Mouse (Mus musculus): ENCODE measurements at regions not wholly inside any gene's neighbourhood (a gene's known extent, or its start where the extent isn't known, plus 50 kb on each side); places are given as distances from the start of the nearest gene placed in this dataset.

DNA sequence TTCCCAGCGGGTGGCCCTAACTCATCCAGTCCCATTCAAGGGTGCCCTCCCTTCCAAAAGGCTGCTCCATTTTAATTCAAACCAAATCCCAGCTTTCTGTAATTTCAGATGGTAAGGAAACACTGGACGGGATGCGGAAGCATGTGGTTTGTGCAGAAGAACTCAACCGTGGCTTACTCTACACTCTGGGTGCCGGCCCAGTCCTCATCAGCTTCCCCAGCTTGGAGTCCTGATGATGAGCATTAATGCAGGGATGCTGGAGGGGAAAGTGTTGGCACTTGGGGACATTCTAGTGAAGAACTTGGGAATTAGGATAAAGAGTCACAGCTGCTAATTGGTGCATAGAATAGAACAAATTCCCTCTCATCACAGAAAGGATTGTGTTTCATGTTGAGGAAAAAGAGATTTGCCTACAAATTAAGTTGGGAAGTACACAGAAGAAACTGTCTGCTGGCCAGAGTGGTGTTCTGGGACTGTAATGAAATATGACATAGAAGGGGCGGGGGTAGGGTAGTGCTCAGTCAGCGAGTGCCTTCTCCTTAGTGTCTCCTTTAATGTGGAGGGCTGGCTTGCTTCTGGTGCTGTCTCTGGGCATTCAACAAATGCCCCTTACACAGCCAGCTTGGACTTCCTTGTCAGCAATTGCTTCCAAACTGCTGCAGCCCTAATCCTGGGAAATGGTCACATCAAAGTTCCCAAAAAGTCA, 285.0 kb upstream of the Bmper start:
- no peak overlapping the region for H3K9ac ChIP-seq (ENCODE audit: low read depth, low read length)
- 52% methylated on average over 7 of the region's 7 CpGs for WGBS
- H3K9me3 ChIP-seq (ENCODE audit: control insufficient read depth, low read length): no peaks in the 10 kb centered on the region
- H3K4me2 ChIP-seq (replicated peaks; ENCODE audit: low read depth, low read length): no peak overlapping the region
- peak; percentile 75; the same call in 1 of the 2 replicates for ATAC-seq (ENCODE audit: low FRiP score, low TSS enrichment)
- no peaks in the 10 kb centered on the region for H3K27me3 ChIP-seq (ENCODE audit: control insufficient read depth, insufficient read depth, low read length)
- no peaks in the 10 kb centered on the region for H3K36me3 ChIP-seq (ENCODE audit: control insufficient read depth, insufficient read depth, low read length)
- no peak overlapping the region for H3K27ac ChIP-seq (ENCODE audit: low read depth, low read length)
- H3K4me3 ChIP-seq (ENCODE audit: low read length): no peak overlapping the region
- no peaks in the 10 kb centered on the region for H3K4me1 ChIP-seq (ENCODE audit: control insufficient read depth, insufficient read depth, low read length)

DNA sequence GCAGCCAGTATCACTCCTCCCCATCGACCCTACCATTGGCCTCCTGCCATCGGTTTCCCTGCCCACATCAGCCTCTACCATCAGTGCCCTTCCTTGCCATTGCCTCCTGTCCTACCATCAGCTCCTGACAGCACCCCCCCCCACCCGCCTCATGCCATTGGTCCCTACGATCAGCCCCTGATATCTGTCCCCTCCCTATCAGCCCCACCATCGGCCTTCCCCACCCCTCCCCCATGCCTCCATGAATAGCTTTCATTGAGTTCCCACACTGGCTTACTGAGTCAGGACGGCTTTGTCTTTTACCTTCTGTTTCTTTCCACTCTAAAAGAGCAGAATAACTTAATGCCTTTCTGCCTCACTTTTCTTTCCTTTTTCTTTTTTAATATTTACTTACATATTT, 277.9 kb upstream of the Bmper start:
- H3K27me3 ChIP-seq (ENCODE audit: control insufficient read depth, insufficient read depth, low read length): no peaks in the 10 kb centered on the region
- no peak overlapping the region for H3K27ac ChIP-seq (ENCODE audit: low read depth, low read length)
- no peak for ATAC-seq (ENCODE audit: low FRiP score, low TSS enrichment)
- no peaks in the 10 kb centered on the region for H3K9me3 ChIP-seq (ENCODE audit: control insufficient read depth, low read length)
- no peaks in the 10 kb centered on the region for H3K4me1 ChIP-seq (ENCODE audit: control insufficient read depth, insufficient read depth, low read length)
- WGBS: 87% methylated on average over 6 of the region's 6 CpGs
- no peak overlapping the region for H3K4me2 ChIP-seq (replicated peaks; ENCODE audit: low read depth, low read length)
- H3K4me3 ChIP-seq (ENCODE audit: low read length): no peak overlapping the region
- H3K9ac ChIP-seq (ENCODE audit: low read depth, low read length): no peak overlapping the region
- no peaks in the 10 kb centered on the region for H3K36me3 ChIP-seq (ENCODE audit: control insufficient read depth, insufficient read depth, low read length)

DNA sequence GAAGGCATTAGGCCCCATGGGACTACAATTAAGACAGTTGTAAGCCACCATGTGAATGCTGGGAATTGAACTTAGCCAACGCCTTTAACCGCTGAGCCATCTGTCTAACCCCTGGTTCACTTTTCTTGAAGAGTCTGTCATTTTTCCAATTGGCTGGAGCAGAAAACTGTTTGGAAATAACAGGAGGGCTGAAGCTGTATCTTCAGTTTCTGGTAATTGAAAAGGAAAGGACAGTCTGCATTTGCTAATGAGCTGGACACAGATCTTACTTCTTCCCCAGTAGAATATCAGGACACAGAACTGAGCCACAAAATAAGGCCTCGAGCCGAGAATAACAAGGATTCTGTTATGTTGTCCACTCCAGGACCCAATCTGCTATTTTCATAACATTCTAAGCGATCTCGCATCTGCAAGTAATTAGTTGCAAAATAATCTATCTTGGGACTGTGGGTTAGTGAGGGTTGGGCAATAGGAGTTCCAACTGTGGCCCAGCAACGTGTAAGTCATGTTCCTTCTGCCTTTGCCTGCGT, 277.4 kb upstream of the Bmper start:
- H3K27me3 ChIP-seq (ENCODE audit: control insufficient read depth, insufficient read depth, low read length): no peaks in the 10 kb centered on the region
- H3K27ac ChIP-seq (ENCODE audit: low read depth, low read length): no peak overlapping the region
- no peak for ATAC-seq (ENCODE audit: low FRiP score, low TSS enrichment)
- 90% methylated on average over 8 of the region's 8 CpGs for WGBS
- no peaks in the 10 kb centered on the region for H3K4me1 ChIP-seq (ENCODE audit: control insufficient read depth, insufficient read depth, low read length)
- H3K4me2 ChIP-seq (replicated peaks; ENCODE audit: low read depth, low read length): no peak overlapping the region
- no peak overlapping the region for H3K9ac ChIP-seq (ENCODE audit: low read depth, low read length)
- H3K4me3 ChIP-seq (ENCODE audit: low read length): no peak overlapping the region
- H3K36me3 ChIP-seq (ENCODE audit: control insufficient read depth, insufficient read depth, low read length): no peaks in the 10 kb centered on the region
- no peaks in the 10 kb centered on the region for H3K9me3 ChIP-seq (ENCODE audit: control insufficient read depth, low read length)

DNA sequence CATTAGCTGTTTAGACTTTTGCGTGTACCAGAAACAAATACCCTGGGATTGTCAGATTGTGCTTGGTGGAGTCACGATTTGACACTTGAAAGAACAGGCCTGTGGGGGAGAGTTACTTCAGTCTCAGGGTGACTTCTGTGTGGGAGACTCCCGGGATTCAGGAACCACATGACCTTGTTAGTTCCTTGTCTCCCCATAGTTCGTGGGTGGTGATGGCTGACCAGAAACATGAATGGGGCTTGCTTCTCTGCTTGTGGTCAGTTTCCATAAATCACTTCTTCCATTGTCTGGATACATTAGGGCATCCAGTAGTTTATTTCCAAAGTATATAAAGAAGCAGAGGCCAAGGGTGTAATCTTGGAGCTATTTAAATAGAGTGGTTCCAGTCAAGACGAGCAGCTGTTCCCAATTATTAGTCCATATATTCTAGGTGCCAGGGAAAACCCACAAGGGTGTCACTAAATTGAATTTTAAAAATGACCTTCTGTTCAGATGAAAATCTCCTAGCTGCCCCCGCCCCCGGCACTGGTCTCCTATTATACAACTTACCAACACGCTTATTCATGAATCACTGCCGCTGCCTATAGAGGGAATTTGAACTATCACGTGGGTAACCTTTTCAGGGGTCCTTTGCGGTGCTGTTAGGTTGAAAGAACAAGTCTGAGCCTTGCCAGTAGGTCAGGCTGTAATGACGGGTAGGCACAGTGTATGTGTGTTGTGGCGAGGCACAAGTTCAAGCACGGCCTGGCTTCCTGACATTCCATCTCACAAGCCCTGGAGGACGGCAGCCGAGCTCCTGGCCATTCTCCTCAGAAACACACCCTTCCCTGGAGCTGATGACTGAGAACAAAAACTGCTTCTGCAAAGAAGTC, 270.1 kb upstream of the Bmper start:
- Histone ChIP-seq H3K27me3 (ENCODE audit: control insufficient read depth, insufficient read depth, low read length) (no peaks in the 10 kb centered on the region), H3K27ac (ENCODE audit: low read depth, low read length) (no peak overlapping the region), H3K4me3 (ENCODE audit: low read length) (no peak overlapping the region), H3K4me1 (ENCODE audit: control insufficient read depth, insufficient read depth, low read length) (peaks cover 3% of the 10 kb centered on the region; the same call in 1 of the 2 replicates), H3K36me3 (ENCODE audit: control insufficient read depth, insufficient read depth, low read length) (no peaks in the 10 kb centered on the region), H3K9me3 (ENCODE audit: control insufficient read depth, low read length) (no peaks in the 10 kb centered on the region), H3K9ac (ENCODE audit: low read depth, low read length) (no peak overlapping the region), H3K4me2 (replicated peaks; ENCODE audit: low read depth, low read length) (no peak overlapping the region)
- 39% methylated on average over 16 of the region's 16 CpGs for WGBS
- ATAC-seq (ENCODE audit: low FRiP score, low TSS enrichment): peak; percentile 32; the same call in 1 of the 2 replicates

DNA sequence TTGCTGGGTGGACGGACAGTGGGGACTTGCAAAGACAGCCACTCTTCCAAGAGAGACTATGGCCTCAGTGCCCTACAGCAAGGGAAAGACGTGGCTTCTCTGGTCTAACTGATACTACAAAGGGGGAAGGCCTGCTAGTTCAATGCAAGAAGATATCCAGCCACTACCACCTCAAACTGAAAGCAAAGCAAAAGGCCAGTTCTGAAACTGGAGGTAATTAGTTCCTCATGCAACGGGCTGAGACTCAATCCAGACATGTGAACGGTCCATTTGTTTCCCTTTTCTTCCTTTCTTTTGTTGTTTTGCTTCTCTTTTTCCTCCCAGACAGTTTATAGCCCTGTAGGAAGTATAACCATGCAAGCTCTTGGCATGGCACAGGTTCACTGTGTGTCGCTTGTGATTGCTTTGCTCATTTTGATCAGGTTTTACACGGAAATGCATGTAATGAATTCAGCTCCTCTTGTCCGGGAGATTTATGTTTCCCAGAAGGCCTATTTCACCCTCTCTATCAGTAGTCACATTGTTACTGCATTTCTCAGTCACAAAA, 260.5 kb upstream of the Bmper start:
- Histone ChIP-seq H3K9ac (ENCODE audit: low read depth, low read length) (no peak overlapping the region), H3K4me3 (ENCODE audit: low read length) (no peak overlapping the region), H3K27ac (ENCODE audit: low read depth, low read length) (no peak overlapping the region), H3K9me3 (ENCODE audit: control insufficient read depth, low read length) (no peaks in the 10 kb centered on the region), H3K27me3 (ENCODE audit: control insufficient read depth, insufficient read depth, low read length) (no peaks in the 10 kb centered on the region), H3K4me2 (replicated peaks; ENCODE audit: low read depth, low read length) (no peak overlapping the region), H3K36me3 (ENCODE audit: control insufficient read depth, insufficient read depth, low read length) (no peaks in the 10 kb centered on the region), H3K4me1 (ENCODE audit: control insufficient read depth, insufficient read depth, low read length) (0 out of 2 replicates have a peak, but pooled peaks cover 2% of the 10 kb centered on the region)
- 47% methylated on average over 7 of the region's 7 CpGs for WGBS
- ATAC-seq (ENCODE audit: low FRiP score, low TSS enrichment): no peak

DNA sequence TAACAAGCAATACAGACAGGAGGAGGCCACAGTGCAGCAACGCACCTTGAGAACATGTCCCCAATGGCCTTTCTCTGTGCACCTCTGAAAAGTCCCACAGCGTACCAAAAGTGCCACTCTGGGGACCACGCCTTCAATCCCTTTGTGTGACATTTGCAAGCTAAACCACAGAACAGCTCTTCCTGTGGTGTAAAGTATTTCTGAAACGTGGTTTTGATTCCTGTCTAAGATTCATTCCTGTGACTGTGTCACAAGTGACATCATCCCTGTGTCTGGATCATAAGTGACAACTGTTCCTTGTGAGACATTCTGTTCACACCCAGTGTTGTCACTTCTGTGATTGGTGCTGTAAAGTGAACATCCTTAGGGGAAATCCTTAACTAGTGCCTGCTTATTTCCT, 251.6 kb upstream of the Bmper start:
- Histone ChIP-seq H3K4me1 (ENCODE audit: control insufficient read depth, insufficient read depth, low read length) (no peaks in the 10 kb centered on the region), H3K4me3 (ENCODE audit: low read length) (no peak overlapping the region), H3K27ac (ENCODE audit: low read depth, low read length) (no peak overlapping the region), H3K9ac (ENCODE audit: low read depth, low read length) (no peak overlapping the region), H3K36me3 (ENCODE audit: control insufficient read depth, insufficient read depth, low read length) (no peaks in the 10 kb centered on the region), H3K9me3 (ENCODE audit: control insufficient read depth, low read length) (no peaks in the 10 kb centered on the region), H3K4me2 (replicated peaks; ENCODE audit: low read depth, low read length) (no peak overlapping the region), H3K27me3 (ENCODE audit: control insufficient read depth, insufficient read depth, low read length) (no peaks in the 10 kb centered on the region)
- WGBS: 84% methylated on average over 4 of the region's 4 CpGs
- ATAC-seq (ENCODE audit: low FRiP score, low TSS enrichment): no peak

DNA sequence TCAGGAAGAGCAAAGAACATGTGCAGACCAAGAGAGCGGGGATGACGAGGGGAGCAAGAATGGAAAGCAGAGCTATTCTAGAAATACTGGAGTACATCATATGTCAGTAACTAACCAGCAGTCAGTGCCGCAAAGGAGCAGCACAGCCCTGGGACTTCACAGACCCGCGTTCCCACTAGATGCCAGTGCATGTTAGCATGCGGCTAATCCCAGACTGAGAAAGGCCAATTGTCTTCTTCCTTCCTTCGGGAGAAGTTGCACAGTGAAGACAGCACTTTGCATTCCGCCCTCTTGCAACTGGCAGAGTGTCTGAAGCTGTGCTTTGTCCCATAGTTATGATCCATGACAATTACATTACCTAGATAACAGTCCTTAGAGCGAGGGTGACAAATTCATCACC, 246.1 kb upstream of the Bmper start:
- no peak overlapping the region for H3K4me2 ChIP-seq (replicated peaks; ENCODE audit: low read depth, low read length)
- H3K9me3 ChIP-seq (ENCODE audit: control insufficient read depth, low read length): no peaks in the 10 kb centered on the region
- no peak for ATAC-seq (ENCODE audit: low FRiP score, low TSS enrichment)
- H3K9ac ChIP-seq (ENCODE audit: low read depth, low read length): no peak overlapping the region
- no peak overlapping the region for H3K27ac ChIP-seq (ENCODE audit: low read depth, low read length)
- H3K36me3 ChIP-seq (ENCODE audit: control insufficient read depth, insufficient read depth, low read length): no peaks in the 10 kb centered on the region
- no peaks in the 10 kb centered on the region for H3K4me1 ChIP-seq (ENCODE audit: control insufficient read depth, insufficient read depth, low read length)
- H3K4me3 ChIP-seq (ENCODE audit: low read length): no peak overlapping the region
- 66% methylated on average over 9 of the region's 9 CpGs for WGBS
- no peaks in the 10 kb centered on the region for H3K27me3 ChIP-seq (ENCODE audit: control insufficient read depth, insufficient read depth, low read length)

DNA sequence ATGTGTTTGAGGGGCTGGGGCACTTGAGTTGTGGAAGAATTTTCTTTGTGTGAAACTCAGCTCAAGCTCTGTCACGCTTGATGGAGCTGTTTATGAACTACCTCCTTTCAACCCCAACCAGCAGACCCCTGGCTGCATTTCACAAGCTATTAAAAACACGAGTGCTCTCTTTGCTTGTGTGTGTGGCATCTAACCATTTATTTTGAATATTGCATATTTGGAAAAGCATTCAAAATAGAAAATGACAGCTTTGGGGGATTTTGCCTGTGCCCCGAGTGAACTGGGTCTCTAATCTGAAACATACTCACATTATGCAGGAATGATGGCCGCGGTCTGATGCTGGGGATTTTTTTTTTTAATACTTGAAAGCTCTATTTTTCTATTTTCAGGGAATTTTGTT, 243.2 kb upstream of the Bmper start:
- Histone ChIP-seq H3K4me2 (replicated peaks; ENCODE audit: low read depth, low read length) (no peak overlapping the region), H3K27me3 (ENCODE audit: control insufficient read depth, insufficient read depth, low read length) (no peaks in the 10 kb centered on the region), H3K9ac (ENCODE audit: low read depth, low read length) (no peak overlapping the region), H3K9me3 (ENCODE audit: control insufficient read depth, low read length) (no peaks in the 10 kb centered on the region), H3K27ac (ENCODE audit: low read depth, low read length) (no peak overlapping the region), H3K36me3 (ENCODE audit: control insufficient read depth, insufficient read depth, low read length) (no peaks in the 10 kb centered on the region), H3K4me1 (ENCODE audit: control insufficient read depth, insufficient read depth, low read length) (no peaks in the 10 kb centered on the region), H3K4me3 (ENCODE audit: low read length) (no peak overlapping the region)
- 53% methylated on average over 5 of the region's 5 CpGs for WGBS
- ATAC-seq (ENCODE audit: low FRiP score, low TSS enrichment): no peak

DNA sequence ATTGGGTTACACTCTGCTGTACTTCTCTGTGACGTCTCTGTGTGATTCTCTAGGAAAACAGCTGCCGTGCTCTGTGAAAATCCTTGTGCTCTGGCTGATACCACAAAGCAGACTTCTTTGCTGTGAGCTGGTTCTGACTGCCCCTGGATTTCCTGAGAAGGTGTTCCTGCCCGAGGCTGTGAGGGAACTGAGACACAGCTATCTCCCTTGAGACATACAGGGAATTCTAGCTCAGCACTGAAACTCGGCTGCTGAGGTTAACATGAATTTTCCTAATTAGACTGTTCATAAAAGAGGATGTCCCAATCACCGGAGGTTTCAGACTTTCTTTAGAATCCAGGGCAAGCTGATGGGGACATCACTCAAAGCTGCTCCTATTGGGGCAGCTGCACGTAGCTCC, 233.4 kb upstream of the Bmper start:
- Histone ChIP-seq H3K27me3 (ENCODE audit: control insufficient read depth, insufficient read depth, low read length) (no peaks in the 10 kb centered on the region), H3K36me3 (ENCODE audit: control insufficient read depth, insufficient read depth, low read length) (no peaks in the 10 kb centered on the region), H3K9me3 (ENCODE audit: control insufficient read depth, low read length) (no peaks in the 10 kb centered on the region), H3K9ac (ENCODE audit: low read depth, low read length) (no peak overlapping the region), H3K4me2 (replicated peaks; ENCODE audit: low read depth, low read length) (no peak overlapping the region), H3K4me1 (ENCODE audit: control insufficient read depth, insufficient read depth, low read length) (no peaks in the 10 kb centered on the region), H3K27ac (ENCODE audit: low read depth, low read length) (no peak overlapping the region), H3K4me3 (ENCODE audit: low read length) (no peak overlapping the region)
- 67% methylated on average over 6 of the region's 6 CpGs for WGBS
- ATAC-seq (ENCODE audit: low FRiP score, low TSS enrichment): no peak

All from kidney, embryonic 14.5 days (tissue).